Mouse (Mus musculus) erythroblast, embryonic 14.5 days (primary cell): ENCODE results near the gene Ralgds.

Source experiments
- GATA1 ChIP-seq: IDR thresholded peaks from 2 replicates; pipeline ENCODE4 v1.6.1; 2012; ENCODE audit warnings: low read length, inconsistent platforms, mixed read lengths
- TAL1 ChIP-seq: IDR thresholded peaks from 3 replicates; pipeline ENCODE4 v1.6.1; 2012; ENCODE audit warnings: low read length, inconsistent platforms, mixed read lengths

DNA sequence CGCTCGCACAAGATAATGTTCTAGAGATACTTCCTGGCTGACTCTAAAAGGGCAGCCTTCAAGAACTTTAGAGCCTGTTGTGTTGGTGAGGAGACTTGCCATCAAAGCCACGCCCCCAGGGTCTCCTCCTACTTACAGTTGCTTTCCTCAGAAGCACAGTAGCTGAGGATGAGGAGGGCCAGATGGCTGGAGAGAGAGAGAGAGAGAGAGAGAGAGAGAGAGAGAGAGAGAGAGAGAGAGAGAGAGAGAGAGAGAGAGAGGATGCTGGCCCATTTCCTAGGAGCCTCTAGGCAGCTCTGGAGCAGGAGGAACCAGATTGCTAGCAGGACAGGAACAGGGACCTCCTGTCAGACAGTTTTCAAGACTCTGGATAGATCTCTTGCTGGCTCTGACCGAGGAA, 23.2 kb downstream of the Ralgds start:
- no peak for TF ChIP-seq GATA1
- TF ChIP-seq TAL1: no peak
